Mouse (Mus musculus): ENCODE measurements around the gene Slc1a3.

Gene Slc1a3

GRCm38 (mm10) chr15:8659483-8659971, 51.0 kb downstream of the Slc1a3 start:
- in situ Hi-C loops (cut with MseI, MboI), result no loop called here

GRCm38 (mm10) chr15:8658086-8658980, 52.2 kb downstream of the Slc1a3 start:
- in situ Hi-C loops (cut with MseI, MboI), result no loop called here

- in situ Hi-C loops (cut with MseI, MboI), result no loop called here
Measured at GRCm38 (mm10) chr15:8655251-8655650, 55.3 kb downstream of the Slc1a3 start.

- in situ Hi-C loops (cut with MseI, MboI), result no loop called here
Measured at GRCm38 (mm10) chr15:8652637-8653036, 57.9 kb downstream of the Slc1a3 start.

GRCm38 (mm10) chr15:8643997-8644692, 66.4 kb downstream of the Slc1a3 start:
- in situ Hi-C loops (cut with MseI, MboI), result no loop called here

- in situ Hi-C loops (cut with MseI, MboI), result no loop called here
Measured at GRCm38 (mm10) chr15:8639856-8640255, 70.7 kb downstream of the Slc1a3 start.

- in situ Hi-C loops (cut with MseI, MboI), result no loop called here
Measured at GRCm38 (mm10) chr15:8638568-8639325, 71.8 kb downstream of the Slc1a3 start.

- in situ Hi-C loops (cut with MseI, MboI), result no loop called here
Measured at GRCm38 (mm10) chr15:8637283-8637682, 73.3 kb downstream of the Slc1a3 start.

- in situ Hi-C loops (cut with MseI, MboI), result no loop called here
Measured at GRCm38 (mm10) chr15:8635974-8636373, 74.6 kb downstream of the Slc1a3 start.

- in situ Hi-C loops (cut with MseI, MboI), result loop anchor here in 1 of 2 experiments (5.0 kb wide), 1 partner anchor 252 kb away; no protein-coding TSS in a partner anchor
Measured at GRCm38 (mm10) chr15:8634807-8635206, 75.8 kb downstream of the Slc1a3 start.

- in situ Hi-C loops (cut with MseI, MboI), result loop anchor here in 1 of 2 experiments (5.0 kb wide), 1 partner anchor 253 kb away; no protein-coding TSS in a partner anchor
Measured at GRCm38 (mm10) chr15:8634355-8634754, 76.2 kb downstream of the Slc1a3 start.

GRCm38 (mm10) chr15:8633375-8633774, 77.2 kb downstream of the Slc1a3 start:
- in situ Hi-C loops (cut with MseI, MboI), result loop anchor here in 1 of 2 experiments (5.0 kb wide), 1 partner anchor 254 kb away; no protein-coding TSS in a partner anchor

GRCm38 (mm10) chr15:8632361-8632760, 78.2 kb downstream of the Slc1a3 start:
- in situ Hi-C loops (cut with MseI, MboI), result loop anchor here in 1 of 2 experiments (5.0 kb wide), 1 partner anchor 255 kb away; no protein-coding TSS in a partner anchor

GRCm38 (mm10) chr15:8629317-8629831, 81.2 kb downstream of the Slc1a3 start:
- in situ Hi-C loops (cut with MseI, MboI), result loop anchor here in 1 of 2 experiments (5.0 kb wide), 1 partner anchor 248 kb away; no protein-coding TSS in a partner anchor

GRCm38 (mm10) chr15:8628150-8628549, 82.4 kb downstream of the Slc1a3 start:
- in situ Hi-C loops (cut with MseI, MboI), result loop anchor here in 1 of 2 experiments (5.0 kb wide), 1 partner anchor 249 kb away; no protein-coding TSS in a partner anchor

GRCm38 (mm10) chr15:8627097-8627537, 83.4 kb downstream of the Slc1a3 start:
- in situ Hi-C loops (cut with MseI, MboI), result loop anchor here in 1 of 2 experiments (5.0 kb wide), 1 partner anchor 250 kb away; no protein-coding TSS in a partner anchor

GRCm38 (mm10) chr15:8625370-8625769, 85.2 kb downstream of the Slc1a3 start:
- in situ Hi-C loops (cut with MseI, MboI), result loop anchor here in 1 of 2 experiments (5.0 kb wide), 1 partner anchor 252 kb away; no protein-coding TSS in a partner anchor

- in situ Hi-C loops (cut with MseI, MboI), result no loop called here
Measured at GRCm38 (mm10) chr15:8623879-8624278, 86.7 kb downstream of the Slc1a3 start.

- in situ Hi-C loops (cut with MseI, MboI), result no loop called here
Measured at GRCm38 (mm10) chr15:8619479-8620026, 91.0 kb downstream of the Slc1a3 start.

- in situ Hi-C loops (cut with MseI, MboI), result no loop called here
Measured at GRCm38 (mm10) chr15:8616290-8616689, 94.3 kb downstream of the Slc1a3 start.
